Mouse (Mus musculus) bone marrow, adult 2 months (tissue): ENCODE results near the gene Vmn2r29.

Experiments used
- CTCF ChIP-seq: fragments of 200-500 bp; IDR thresholded peaks from 2 replicates; pipeline ENCODE4 v1.5.1; 2011; ENCODE audit warnings: low read length, control low read depth; ENCODE audit not compliant: control insufficient read depth, insufficient read depth
- POLR2A ChIP-seq: fragments of 200-500 bp; IDR thresholded peaks from 2 replicates; pipeline ENCODE4 v1.6.1; 2011; ENCODE audit warnings: low read depth, mild to moderate bottlenecking, control low read depth, low read length, borderline replicate concordance; ENCODE audit not compliant: control insufficient read depth

GRCm38 (mm10) chr7:7188191-7188942 is 58.8 kb downstream of the Vmn2r29 start:
- TF ChIP-seq CTCF, result peak; percentile 80
- no peak for TF ChIP-seq POLR2A
